Mouse (Mus musculus) ES-E14 (cell line): ENCODE data around the gene Pagr1b. TPM values are rescaled to one million over a fixed set of nuclear protein-coding genes. Genes with fewer than 3 reads are reported as not detected.

Experiments used
- DNase-seq: peaks from one replicate; pipeline ENCODE4 v3.0.0-alpha.2; 2013; ENCODE audit warnings: low read depth, low spot score
- H3K27ac ChIP-seq: 2 replicates; pipeline ENCODE4 v1.5.1; 2012; ENCODE audit warnings: low read depth, mild to moderate bottlenecking, low read length, moderate library complexity, mixed read lengths; ENCODE audit not compliant: poor library complexity, insufficient read depth, severe bottlenecking
- H3K36me3 ChIP-seq: 2 replicates; pipeline ENCODE4 v1.6.1; 2012; ENCODE audit warnings: mild to moderate bottlenecking, low read length, moderate library complexity, mixed read lengths; ENCODE audit not compliant: control insufficient read depth, poor library complexity, insufficient read depth, severe bottlenecking
- H3K4me1 ChIP-seq, 2 experiments: fragments of 150-350 bp in 1 of 2; sonication (generic) in 1 of 2; 2 replicates each; pipeline ENCODE4 v1.6.1; 2012; ENCODE audit warnings: low read length in 2 of 2, mild to moderate bottlenecking in 1 of 2, mixed read lengths in 1 of 2; ENCODE audit not compliant: control insufficient read depth in 2 of 2, insufficient read depth in 2 of 2, poor library complexity in 1 of 2
- H3K4me3 ChIP-seq, 2 experiments: fragments of 150-350 bp in 1 of 2; sonication (generic) in 1 of 2; 2 replicates each; pipeline ENCODE4 v1.5.1; 2012; ENCODE audit warnings: low read length in 2 of 2, low read depth in 1 of 2, mild to moderate bottlenecking in 1 of 2, mixed read lengths in 1 of 2; ENCODE audit not compliant: insufficient read depth in 1 of 2, poor library complexity in 1 of 2, severe bottlenecking in 1 of 2
- H3K9ac ChIP-seq: 2 replicates; pipeline ENCODE4 v1.6.1; 2012; ENCODE audit warnings: low read depth, mild to moderate bottlenecking, low read length, mixed read lengths; ENCODE audit not compliant: poor library complexity, insufficient read depth, severe bottlenecking
- H3K9me3 ChIP-seq: fragments of 150-350 bp; sonication (generic); 2 replicates; pipeline ENCODE4 v1.6.1; 2012; ENCODE audit warnings: low read depth, mild to moderate bottlenecking, low read length; ENCODE audit not compliant: control insufficient read depth, insufficient read depth
- CHD2 ChIP-seq: IDR thresholded peaks from 2 replicates; pipeline ENCODE4 v1.6.1; 2014; ENCODE audit warnings: mild to moderate bottlenecking, low read depth, low read length, inconsistent platforms
- HCFC1 ChIP-seq: IDR thresholded peaks from 2 replicates; pipeline ENCODE4 v1.6.1; 2012; ENCODE audit warnings: low read length, inconsistent platforms, borderline replicate concordance; ENCODE audit not compliant: insufficient read depth
- MAFK ChIP-seq: IDR thresholded peaks from 2 replicates; pipeline ENCODE4 v1.6.1; 2014; ENCODE audit warnings: mild to moderate bottlenecking, low read depth, low read length, inconsistent platforms; ENCODE audit not compliant: insufficient read depth
- ZC3H11A ChIP-seq: IDR thresholded peaks from 2 replicates; pipeline ENCODE4 v1.6.1; 2012; ENCODE audit warnings: low read depth, mild to moderate bottlenecking, inconsistent platforms, low read length, borderline replicate concordance
- ZNF384 ChIP-seq: IDR thresholded peaks from 2 replicates; pipeline ENCODE4 v1.6.1; 2012; ENCODE audit warnings: low read depth, low read length, inconsistent platforms
- in situ Hi-C, 2 experiments: fragments of 600-800 bp; cut with MboI; formaldehyde crosslinking; loops; one replicate each; pipeline ENCODE4 v1.15.1; 2025; ENCODE audit warnings: low sequenced_read_pairs in 2 of 2, inconsistent platforms in 1 of 2; ENCODE audit not compliant: unreplicated experiment in 2 of 2
- total RNA-seq: library from RNA; depleted of rRNA; stranded (reverse); fragments of 300-350 nt; gene quantifications from 2 replicates; pipeline ENCODE4 v1.2.3, GENCODE M21; 2012

Gene Pagr1b
- total RNA-seq, 1 experiment, result 1.3 TPM

GRCm38 (mm10) chr7:127007313-127008024 is 8.8 kb downstream of the Pagr1b start:
- Histone ChIP-seq H3K36me3 (no peaks in the 10 kb centered on the region), H3K27ac (peak overlapping the region; percentile 17; the same call in 1 of the 2 replicates), H3K4me3 (no peak overlapping the region), H3K9me3 (no peaks in the 10 kb centered on the region), H3K4me1 (peaks cover 2 to 29% of the 10 kb centered on the region in 2 experiments; a peak in 3 of 4 replicates), H3K9ac (no peak overlapping the region)
- in situ Hi-C loops, result no loop called here
- no peak for DNase-seq
- TF ChIP-seq ZNF384, result no peak

DNA sequence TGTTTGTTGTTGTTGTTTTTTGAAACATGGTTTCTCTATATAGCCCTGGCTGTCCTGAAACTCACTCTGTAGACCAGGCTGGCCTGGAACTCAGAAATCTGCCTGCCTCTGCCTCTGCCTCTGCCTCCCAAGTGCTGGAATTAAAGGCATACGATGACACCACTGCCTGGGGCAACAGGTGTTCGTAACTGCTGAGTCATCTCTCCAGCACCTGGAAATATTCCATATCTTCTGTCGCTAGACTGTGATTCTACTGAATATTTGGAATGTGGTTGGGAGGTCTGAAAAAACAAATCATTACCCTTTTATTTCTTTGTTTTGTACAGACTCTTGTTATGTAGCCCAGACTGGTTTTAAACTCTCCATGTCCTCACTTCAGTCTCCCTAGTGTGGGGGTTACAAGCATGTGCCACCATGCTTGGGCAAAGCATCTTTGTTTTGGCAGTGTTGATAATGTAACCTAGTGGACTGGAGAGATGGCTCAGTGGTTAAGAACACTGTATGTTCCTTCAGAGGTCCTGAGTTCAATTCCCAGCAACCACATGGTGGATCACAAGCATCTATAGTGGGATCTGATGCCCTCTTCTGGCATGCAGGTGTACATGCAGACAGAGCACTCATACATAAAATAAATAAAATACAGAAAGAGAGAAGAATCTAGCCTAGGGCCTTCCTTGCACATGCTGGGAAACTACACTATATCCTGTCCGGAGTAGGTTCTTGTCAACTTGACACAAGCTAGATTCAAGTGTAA is 12.0 kb downstream of the Pagr1b start:
- in situ Hi-C loops, result no loop called here
- TF ChIP-seq CHD2, result no peak
- peak; percentile 87 for TF ChIP-seq MAFK
- Histone ChIP-seq H3K9ac (peak overlapping the region; percentile 14; the same call in 1 of the 2 replicates), H3K4me3 (no peak overlapping the region), H3K4me1 (peaks cover 2 to 28% of the 10 kb centered on the region in 2 experiments; a peak in 3 of 4 replicates), H3K36me3 (no peaks in the 10 kb centered on the region), H3K9me3 (no peaks in the 10 kb centered on the region), H3K27ac (peak overlapping the region; percentile 47; the same call in 1 of the 2 replicates)
- no peak for DNase-seq

GRCm38 (mm10) chr7:127003620-127004019 is 12.7 kb downstream of the Pagr1b start:
- DNase-seq, result no peak
- Histone ChIP-seq H3K9me3 (no peaks in the 10 kb centered on the region), H3K27ac (peak overlapping the region; percentile 47; the same call in 1 of the 2 replicates), H3K36me3 (no peaks in the 10 kb centered on the region), H3K4me1 (peaks cover 2 to 24% of the 10 kb centered on the region in 2 experiments; a peak in 3 of 4 replicates), H3K4me3 (no peak overlapping the region), H3K9ac (peak overlapping the region; percentile 55; the same call in 1 of the 2 replicates)
- in situ Hi-C loops, result no loop called here
- no peak for TF ChIP-seq ZC3H11A
- TF ChIP-seq ZNF384, result no peak
- TF ChIP-seq HCFC1, result no peak
- TF ChIP-seq MAFK, result no peak
- no peak for TF ChIP-seq CHD2

DNA sequence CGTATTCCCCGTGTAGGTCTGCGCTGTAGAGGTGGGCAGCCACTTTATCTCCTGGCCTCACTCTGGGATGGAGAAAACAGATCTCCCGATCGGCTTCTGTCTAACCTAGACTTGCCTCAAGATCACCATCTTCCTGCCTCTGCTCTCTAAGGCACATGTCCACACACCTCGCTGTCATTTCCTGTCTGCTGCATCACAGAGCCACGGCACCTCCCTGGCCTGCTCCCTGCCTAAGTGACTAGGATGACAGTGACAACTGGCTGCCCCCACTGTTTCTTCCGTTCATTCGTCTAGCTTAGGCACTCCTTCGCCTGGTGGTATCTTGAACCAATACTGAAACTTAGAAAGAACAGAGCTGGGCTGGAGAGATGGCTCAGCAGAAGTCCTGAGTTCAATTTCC is 16.7 kb downstream of the Pagr1b start:
- in situ Hi-C loops, result no loop called here
- TF ChIP-seq ZNF384, result no peak
- no peak for TF ChIP-seq MAFK
- no peak for TF ChIP-seq CHD2
- no peak for TF ChIP-seq ZC3H11A
- no peak for TF ChIP-seq HCFC1
- Histone ChIP-seq H3K9me3 (no peaks in the 10 kb centered on the region), H3K36me3 (peaks cover 6% of the 10 kb centered on the region; the same call in 1 of the 2 replicates), H3K9ac (no peak overlapping the region), H3K4me1 (peaks cover 2 to 13% of the 10 kb centered on the region in 2 experiments; a peak in 3 of 4 replicates), H3K4me3 (no peak overlapping the region), H3K27ac (no peak overlapping the region)
- DNase-seq, result no peak
